Mouse (Mus musculus): ENCODE measurements around the gene Stpg2.
"Not testable (repeated sequence)": the region's sequence is repeated elsewhere in the genome, so short reads cannot be mapped to it uniquely, and the experiment has no call there.

- not testable (repeated sequence) for TF ChIP-seq EP300 (optimal IDR thresholded peaks at IDR 0.05); CTCF (IDR thresholded peaks at IDR 0.05; ENCODE audit: low read depth)
Observed at GRCm38 (mm10) chr3:139707396-139707795, 501.9 kb downstream of the Stpg2 start.
